Mouse (Mus musculus): ENCODE measurements around the gene Cacna1e.

GRCm38 (mm10) chr1:154823098-154823497 is 61.2 kb downstream of the Cacna1e start:
- TF ChIP-seq CTCF (IDR thresholded peaks at IDR 0.05; ENCODE audit: low read depth) = no peak
- no peak for TF ChIP-seq EP300 (IDR thresholded peaks at IDR 0.05; ENCODE audit: low read depth)

Measured in liver, embryonic 14.5 days (tissue).